Mouse (Mus musculus) limb, embryonic 15.5 days (tissue): ENCODE measurements at regions not wholly inside any gene's neighbourhood (a gene's known extent, or its start where the extent isn't known, plus 50 kb on each side); places are given as distances from the start of the nearest gene placed in this dataset.

Experiments
- ATAC-seq: fragments of 200-750 bp; cut with Nextera tagmentation; 2 replicates; pipeline ENCODE4 v1.8.0; 2017; ENCODE audit warnings: low read depth, moderate TSS enrichment; ENCODE audit not compliant: insufficient number of reproducible peaks, low FRiP score, low TSS enrichment
- H3K27ac ChIP-seq: fragments of 300-500 bp; sonication (generic); 2 replicates; pipeline ENCODE4 v1.5.1; 2015; ENCODE audit warnings: moderate library complexity, mild to moderate bottlenecking, inconsistent platforms
- H3K27me3 ChIP-seq: fragments of 300-500 bp; sonication (generic); 2 replicates; pipeline ENCODE4 v1.6.1; 2015; ENCODE audit warnings: inconsistent platforms
- H3K36me3 ChIP-seq: fragments of 300-500 bp; sonication (generic); 2 replicates; pipeline ENCODE4 v1.6.1; 2015; ENCODE audit warnings: inconsistent platforms
- H3K4me1 ChIP-seq: fragments of 300-500 bp; sonication (generic); 2 replicates; pipeline ENCODE4 v1.6.1; 2015; ENCODE audit warnings: inconsistent platforms
- H3K4me2 ChIP-seq: fragments of 300-500 bp; sonication (generic); 2 replicates; pipeline ENCODE4 v1.6.1; 2015; ENCODE audit warnings: mild to moderate bottlenecking, inconsistent platforms
- H3K4me3 ChIP-seq: fragments of 300-500 bp; sonication (generic); 2 replicates; pipeline ENCODE4 v1.5.1; 2015; ENCODE audit warnings: mild to moderate bottlenecking, inconsistent platforms
- H3K9ac ChIP-seq: fragments of 300-500 bp; sonication (generic); 2 replicates; pipeline ENCODE4 v1.6.1; 2015; ENCODE audit warnings: inconsistent platforms
- H3K9me3 ChIP-seq: fragments of 300-500 bp; sonication (generic); 2 replicates; pipeline ENCODE4 v1.6.1; 2016; ENCODE audit warnings: inconsistent platforms
- WGBS: fragments of 180-500 bp; shearing (Covaris S2); methylation state at CpG from one replicate; pipeline ENCODE4 v1.1.7; 2015; 5-methylcytosine and 5-hydroxymethylcytosine counted together

DNA sequence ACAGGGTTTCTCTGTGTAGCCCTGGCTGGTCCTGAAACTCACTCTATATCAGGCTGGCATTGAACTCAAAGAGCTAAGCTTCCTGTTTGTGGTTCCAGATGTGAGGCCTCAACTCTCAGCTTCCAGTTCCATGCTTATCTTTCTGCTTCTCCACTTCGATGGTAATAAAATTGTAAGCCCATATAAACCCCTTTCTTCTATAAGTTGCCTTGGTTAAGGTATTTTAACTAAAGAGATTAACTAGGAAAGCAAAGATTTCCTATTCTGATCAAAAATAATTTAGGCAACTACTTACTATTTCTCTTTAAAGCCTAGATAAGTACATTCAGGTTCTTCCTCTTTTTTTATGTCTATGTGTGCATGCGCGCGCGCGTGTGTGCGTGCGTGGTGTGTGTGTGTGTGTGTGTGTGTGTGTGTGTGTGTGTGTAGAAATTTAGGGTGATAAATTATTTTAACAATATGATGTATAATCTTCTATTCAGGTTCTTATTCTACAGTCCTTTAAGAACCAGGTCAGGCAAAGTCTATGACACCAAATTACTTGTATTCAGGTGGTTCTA lies 190.3 kb upstream of the Kbtbd8 start:
- Histone ChIP-seq H3K4me1 (no peaks in the 10 kb centered on the region), H3K36me3 (no peaks in the 10 kb centered on the region), H3K4me3 (no peak overlapping the region), H3K9ac (no peak overlapping the region), H3K4me2 (no peak overlapping the region), H3K27me3 (no peaks in the 10 kb centered on the region), H3K9me3 (no peaks in the 10 kb centered on the region), H3K27ac (no peak overlapping the region)
- 92% methylated on average over 8 of the region's 8 CpGs for WGBS
- no peak for ATAC-seq

DNA sequence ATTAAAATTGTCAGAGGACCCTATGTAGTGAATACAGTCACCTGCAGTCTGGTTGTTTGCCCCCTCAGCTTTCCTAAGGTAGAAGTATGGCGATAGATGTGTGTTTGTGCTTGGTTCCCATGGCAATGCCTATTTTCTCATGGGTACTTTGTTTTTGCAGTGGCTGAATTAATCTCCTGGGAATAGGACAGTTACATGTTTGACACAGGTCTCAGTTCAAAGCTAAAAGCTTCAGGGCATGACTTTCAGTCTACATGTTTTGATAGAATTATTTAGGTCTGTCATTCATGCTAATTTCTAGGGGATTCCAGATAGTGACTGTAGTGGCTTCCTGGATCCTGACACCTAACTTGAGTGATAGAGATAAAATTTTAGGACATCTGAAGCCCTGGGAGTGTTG lies 191.6 kb upstream of the Kbtbd8 start:
- H3K36me3 ChIP-seq, result no peaks in the 10 kb centered on the region
- no peak for ATAC-seq
- no peaks in the 10 kb centered on the region for H3K27me3 ChIP-seq
- H3K4me1 ChIP-seq, result no peaks in the 10 kb centered on the region
- 81% methylated on average over 1 of the region's 1 CpGs for WGBS
- no peak overlapping the region for H3K27ac ChIP-seq
- H3K9ac ChIP-seq, result no peak overlapping the region
- H3K9me3 ChIP-seq, result no peaks in the 10 kb centered on the region
- H3K4me2 ChIP-seq, result no peak overlapping the region
- H3K4me3 ChIP-seq, result no peak overlapping the region

DNA sequence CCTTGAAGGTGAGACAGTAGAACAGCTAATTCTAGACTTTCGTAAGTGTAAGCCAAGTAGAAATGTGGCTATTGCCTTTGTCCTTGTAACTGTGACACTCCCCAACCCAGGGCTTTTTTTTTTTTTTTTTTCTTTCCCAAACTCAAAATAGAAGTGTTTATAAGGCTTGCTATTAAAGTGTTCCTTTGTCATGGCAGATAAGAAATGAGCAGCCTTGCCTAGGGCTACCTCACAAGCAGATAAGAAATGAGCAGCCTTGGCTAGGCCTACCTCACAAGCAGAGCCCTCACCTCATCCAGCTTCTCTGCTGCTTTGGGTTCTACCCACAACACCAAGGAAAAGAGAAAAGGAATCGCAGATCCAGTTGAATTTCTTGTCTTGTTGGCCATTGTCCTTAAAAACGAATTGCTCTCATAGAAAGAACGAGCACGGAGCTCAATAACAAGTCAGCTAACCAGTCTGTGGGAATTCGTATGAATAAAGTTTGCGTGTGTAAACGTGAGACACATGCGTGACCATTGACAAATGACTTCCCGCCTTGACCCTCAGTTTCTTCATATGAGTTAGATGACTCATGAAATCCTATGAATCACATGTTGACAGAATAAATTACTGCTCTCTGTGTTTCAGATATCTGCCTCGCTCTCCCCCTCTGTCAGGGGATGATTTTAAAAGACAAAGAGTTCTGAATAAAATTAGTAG lies 192.6 kb upstream of the Kbtbd8 start:
- no peaks in the 10 kb centered on the region for H3K4me1 ChIP-seq
- no peaks in the 10 kb centered on the region for H3K9me3 ChIP-seq
- 90% methylated on average over 11 of the region's 11 CpGs for WGBS
- ATAC-seq, result no peak
- no peak overlapping the region for H3K4me2 ChIP-seq
- no peak overlapping the region for H3K9ac ChIP-seq
- H3K36me3 ChIP-seq, result no peaks in the 10 kb centered on the region
- no peak overlapping the region for H3K27ac ChIP-seq
- H3K4me3 ChIP-seq, result no peak overlapping the region
- no peaks in the 10 kb centered on the region for H3K27me3 ChIP-seq

DNA sequence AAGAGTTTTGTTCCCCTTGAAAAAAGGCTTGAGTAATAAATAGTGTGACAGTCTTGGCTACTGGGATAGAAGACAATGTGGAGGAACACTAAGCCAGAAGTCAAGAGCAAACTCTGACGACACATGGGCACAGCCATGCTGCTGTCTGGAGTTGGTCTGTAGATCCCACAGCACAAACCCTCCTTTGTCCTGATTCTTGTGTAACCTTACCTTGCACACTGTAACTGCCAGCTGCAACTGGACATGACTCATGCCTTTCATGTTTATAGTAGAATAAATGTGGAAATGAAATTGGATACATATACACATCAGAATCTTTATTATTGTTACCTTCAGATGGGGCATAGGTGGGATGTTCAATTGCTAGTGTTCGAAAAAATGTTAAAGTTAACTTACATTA lies 195.3 kb upstream of the Kbtbd8 start:
- WGBS, result 43% methylated on average over 2 of the region's 2 CpGs
- Histone ChIP-seq H3K36me3 (no peaks in the 10 kb centered on the region), H3K27me3 (no peaks in the 10 kb centered on the region), H3K4me2 (no peak overlapping the region), H3K9me3 (no peaks in the 10 kb centered on the region), H3K4me3 (no peak overlapping the region), H3K27ac (no peak overlapping the region; the same call in 1 of the 2 replicates), H3K9ac (no peak overlapping the region), H3K4me1 (no peaks in the 10 kb centered on the region)
- no peak for ATAC-seq

DNA sequence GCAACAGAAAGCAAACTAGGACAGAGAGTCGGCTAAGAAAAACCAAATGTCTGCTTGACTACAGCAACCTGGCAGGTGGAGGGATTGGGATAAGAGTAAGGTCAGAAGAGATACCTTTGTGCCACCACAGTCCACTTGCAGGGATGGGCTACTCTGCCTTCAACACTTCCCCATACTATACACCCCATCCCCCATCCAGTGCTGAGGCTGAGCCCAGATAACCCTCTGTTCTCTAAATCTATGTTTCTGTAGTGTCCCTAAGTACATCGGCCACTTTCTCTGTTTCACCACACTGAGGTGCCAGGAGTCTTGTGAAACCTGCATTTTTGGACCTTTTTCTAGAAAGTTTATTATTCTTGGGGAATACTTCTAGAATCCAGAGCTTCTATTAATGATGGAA lies 196.3 kb upstream of the Kbtbd8 start:
- H3K9me3 ChIP-seq, result no peaks in the 10 kb centered on the region
- no peak overlapping the region for H3K9ac ChIP-seq
- no peak overlapping the region for H3K4me2 ChIP-seq
- H3K27ac ChIP-seq, result no peak overlapping the region
- no peaks in the 10 kb centered on the region for H3K4me1 ChIP-seq
- H3K36me3 ChIP-seq, result no peaks in the 10 kb centered on the region
- 76% methylated on average over 2 of the region's 2 CpGs for WGBS
- ATAC-seq, result no peak
- no peak overlapping the region for H3K4me3 ChIP-seq
- H3K27me3 ChIP-seq, result no peaks in the 10 kb centered on the region

DNA sequence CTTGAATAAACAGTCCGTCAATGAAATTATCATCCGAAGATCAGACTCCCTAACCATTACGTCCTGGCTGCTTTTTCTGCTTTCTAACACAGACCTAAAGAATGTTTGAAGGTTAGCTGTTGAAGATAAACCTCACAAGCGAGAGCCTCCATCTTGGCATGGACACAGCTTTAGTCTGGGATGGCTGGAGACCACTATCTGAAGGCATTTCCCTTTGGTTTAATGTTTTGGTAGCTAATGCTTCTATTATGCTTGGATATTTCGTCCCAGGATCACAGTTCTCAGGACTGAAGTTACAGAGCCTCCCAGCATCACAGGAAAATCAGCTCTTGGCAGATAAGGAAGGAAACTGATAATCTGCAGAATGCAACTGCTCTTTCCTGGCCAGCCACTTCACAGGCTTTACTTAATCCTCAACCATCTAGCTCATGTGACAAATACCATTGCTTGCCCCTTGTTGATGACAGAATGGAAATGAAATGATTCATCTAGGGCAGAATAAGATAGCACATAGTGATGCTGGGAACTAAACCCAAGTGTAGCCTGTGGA lies 197.8 kb upstream of the Kbtbd8 start:
- Histone ChIP-seq H3K4me2 (no peak overlapping the region), H3K27ac (no peak overlapping the region), H3K9me3 (no peaks in the 10 kb centered on the region), H3K4me3 (no peak overlapping the region), H3K9ac (no peak overlapping the region), H3K36me3 (no peaks in the 10 kb centered on the region), H3K27me3 (no peaks in the 10 kb centered on the region), H3K4me1 (no peaks in the 10 kb centered on the region)
- WGBS, result 86% methylated on average over 5 of the region's 5 CpGs
- no peak for ATAC-seq

DNA sequence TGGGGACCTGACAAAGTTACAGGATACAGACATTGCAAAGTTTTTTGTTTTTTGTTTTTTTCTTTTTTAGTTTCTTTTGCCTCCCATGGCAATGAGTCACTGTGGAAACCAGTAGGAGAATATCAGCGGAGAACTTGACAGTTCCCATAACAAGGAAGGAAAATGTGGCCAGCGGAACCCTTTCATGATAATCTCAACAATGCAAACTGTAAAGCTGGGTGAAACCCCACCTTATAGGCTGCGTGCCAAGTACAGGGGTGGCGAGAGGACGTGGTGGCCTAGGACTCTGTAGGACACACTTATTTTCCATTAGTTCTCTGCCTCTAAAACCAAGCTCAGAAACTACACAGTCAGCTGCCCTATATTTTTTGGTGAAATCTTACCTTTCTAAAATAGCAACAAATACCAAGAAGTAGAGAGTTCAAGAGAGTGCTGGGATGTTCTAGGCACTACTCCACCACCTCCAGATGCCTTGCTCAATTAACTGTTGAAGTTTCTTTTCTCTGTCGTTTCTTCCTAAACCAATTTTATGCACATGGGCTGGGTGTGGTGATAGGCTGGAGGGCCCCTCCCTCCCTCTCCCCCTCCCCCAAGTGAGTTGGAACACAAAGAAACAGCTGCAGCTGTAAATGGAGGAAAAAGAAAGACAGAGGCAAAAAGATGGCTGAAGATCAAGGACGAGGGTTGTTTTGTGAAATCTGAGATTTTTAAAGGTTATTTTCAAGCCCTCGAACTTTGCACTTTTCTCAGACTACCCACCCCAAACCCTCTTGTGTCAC lies 201.0 kb upstream of the Kbtbd8 start:
- Histone ChIP-seq H3K4me2 (no peak overlapping the region), H3K4me3 (no peak overlapping the region), H3K27me3 (no peaks in the 10 kb centered on the region), H3K9ac (no peak overlapping the region), H3K9me3 (no peaks in the 10 kb centered on the region), H3K27ac (no peak overlapping the region), H3K4me1 (peaks cover 9% of the 10 kb centered on the region), H3K36me3 (no peaks in the 10 kb centered on the region)
- WGBS, result 49% methylated on average over 8 of the region's 8 CpGs
- no peak for ATAC-seq

DNA sequence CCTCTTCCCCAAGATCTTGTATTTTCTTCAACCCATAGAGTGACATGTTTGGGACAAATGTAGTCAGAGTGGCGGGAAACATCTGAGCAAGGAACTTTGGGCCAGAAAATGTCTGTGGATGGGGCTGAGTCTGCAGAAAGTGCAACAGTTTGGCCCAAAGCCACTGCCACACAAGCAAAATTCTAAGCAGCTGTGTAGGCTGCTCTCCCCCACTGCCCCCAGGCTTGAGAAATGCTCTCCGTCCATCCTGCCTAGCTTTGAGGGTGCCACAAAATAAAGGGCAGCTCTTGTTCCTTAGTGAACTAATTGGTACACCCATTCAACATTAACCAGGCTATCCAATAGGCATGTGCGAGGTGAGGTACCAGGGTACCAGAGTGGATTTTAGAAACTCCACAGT lies 205.2 kb upstream of the Kbtbd8 start:
- Histone ChIP-seq H3K27me3 (no peaks in the 10 kb centered on the region), H3K27ac (peak overlapping the region; percentile 61; the same call in 1 of the 2 replicates), H3K9me3 (no peaks in the 10 kb centered on the region), H3K9ac (no peak overlapping the region), H3K4me2 (no peak overlapping the region), H3K4me3 (no peak overlapping the region), H3K36me3 (no peaks in the 10 kb centered on the region), H3K4me1 (peaks cover 9% of the 10 kb centered on the region)
- ATAC-seq, result no peak
- 51% methylated on average over 3 of the region's 3 CpGs for WGBS

DNA sequence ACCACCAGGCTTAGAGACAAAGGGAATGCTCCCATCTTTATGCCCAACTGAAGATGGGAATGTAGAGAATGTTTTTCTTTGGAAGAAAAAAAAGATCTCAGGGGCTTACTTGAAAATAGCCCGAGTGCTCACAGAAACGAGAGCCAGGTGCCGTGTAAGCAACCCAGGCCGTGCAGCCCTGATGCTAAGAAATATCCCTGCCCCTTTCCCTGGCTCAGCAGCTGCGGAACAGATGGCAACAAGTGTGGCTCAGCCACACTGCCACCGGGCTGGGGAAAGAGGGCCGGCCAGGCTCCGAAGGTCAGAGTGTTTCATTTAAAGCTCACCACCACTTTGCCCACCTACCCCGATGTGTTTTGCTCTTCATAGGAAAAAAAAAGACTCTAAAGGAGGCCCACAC lies 205.7 kb upstream of the Kbtbd8 start:
- no peak overlapping the region for H3K4me3 ChIP-seq
- H3K9ac ChIP-seq, result no peak overlapping the region
- H3K27ac ChIP-seq, result peak overlapping the region; percentile 61
- WGBS, result 23% methylated on average over 9 of the region's 9 CpGs
- H3K36me3 ChIP-seq, result no peaks in the 10 kb centered on the region
- no peaks in the 10 kb centered on the region for H3K27me3 ChIP-seq
- no peaks in the 10 kb centered on the region for H3K9me3 ChIP-seq
- no peak for ATAC-seq
- H3K4me1 ChIP-seq, result peaks cover 9% of the 10 kb centered on the region
- no peak overlapping the region for H3K4me2 ChIP-seq

DNA sequence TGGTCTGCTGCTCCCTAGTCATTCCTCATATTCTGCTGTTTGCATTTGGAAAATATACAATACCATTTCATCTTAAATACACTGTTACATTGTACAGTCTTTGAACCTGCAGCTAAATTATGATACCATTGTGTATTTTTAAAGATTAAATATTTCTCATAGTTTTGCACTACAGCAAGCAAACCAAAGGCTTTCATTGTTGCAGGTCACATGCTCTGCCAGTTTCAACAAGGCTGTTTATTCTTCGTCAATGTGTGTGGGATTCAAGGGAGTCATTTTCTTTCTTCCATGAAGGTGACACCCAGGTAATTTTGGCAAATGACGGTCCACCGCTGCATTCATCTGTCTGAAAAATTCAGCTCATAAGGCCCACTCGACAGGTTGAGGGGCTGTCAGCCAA lies 200.9 kb upstream of the Lrig1 start:
- Histone ChIP-seq H3K36me3 (no peaks in the 10 kb centered on the region), H3K9ac (no peak overlapping the region), H3K4me2 (no peak overlapping the region), H3K27me3 (no peaks in the 10 kb centered on the region), H3K27ac (no peak overlapping the region), H3K4me3 (no peak overlapping the region), H3K4me1 (no peaks in the 10 kb centered on the region), H3K9me3 (no peaks in the 10 kb centered on the region)
- ATAC-seq, result no peak
- 62% methylated on average over 4 of the region's 4 CpGs for WGBS

DNA sequence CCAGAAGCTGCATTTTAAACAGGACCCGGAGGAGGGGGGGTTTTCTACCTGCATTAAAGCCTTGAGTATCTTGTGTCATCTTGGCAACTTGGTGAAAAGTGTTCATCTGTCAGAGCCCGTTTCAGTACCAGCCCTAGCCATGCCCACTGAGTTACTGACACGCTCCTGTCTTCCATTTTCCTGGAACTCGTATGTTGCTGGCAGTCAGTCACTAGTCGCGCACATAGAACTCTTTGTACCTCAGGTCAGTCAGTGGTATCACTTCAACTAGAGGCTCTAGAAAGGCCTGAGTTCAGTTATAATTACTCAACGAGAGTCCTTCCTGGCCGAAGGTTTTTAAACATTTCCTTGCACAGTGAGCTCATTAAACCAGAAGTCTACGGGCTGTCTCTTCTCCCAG lies 198.9 kb upstream of the Lrig1 start:
- H3K4me1 ChIP-seq, result no peaks in the 10 kb centered on the region
- no peak overlapping the region for H3K4me3 ChIP-seq
- no peaks in the 10 kb centered on the region for H3K36me3 ChIP-seq
- H3K27me3 ChIP-seq, result no peaks in the 10 kb centered on the region
- 73% methylated on average over 9 of the region's 9 CpGs for WGBS
- no peak overlapping the region for H3K4me2 ChIP-seq
- H3K9me3 ChIP-seq, result no peaks in the 10 kb centered on the region
- no peak overlapping the region for H3K9ac ChIP-seq
- no peak overlapping the region for H3K27ac ChIP-seq
- no peak for ATAC-seq

DNA sequence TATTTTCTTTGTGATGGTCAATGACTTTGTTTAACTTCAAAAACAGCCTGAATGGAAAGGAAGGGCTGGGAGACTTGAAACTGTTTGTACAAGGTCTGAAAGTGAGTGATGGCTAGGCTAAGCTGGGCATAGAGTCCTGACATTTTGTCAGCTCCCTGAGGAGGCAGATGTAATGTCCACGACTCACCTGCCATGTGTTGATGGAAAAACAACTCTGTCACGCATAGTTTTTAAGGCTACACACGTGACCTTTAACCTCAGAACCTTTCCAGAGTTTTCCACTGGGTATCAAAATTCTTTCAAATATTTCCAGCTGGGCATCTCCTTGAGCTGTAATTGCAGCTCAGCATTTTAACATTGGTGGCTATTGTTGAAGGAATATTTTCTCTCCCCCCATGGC lies 190.2 kb upstream of the Lrig1 start:
- Histone ChIP-seq H3K36me3 (no peaks in the 10 kb centered on the region), H3K4me1 (no peaks in the 10 kb centered on the region), H3K27ac (no peak overlapping the region), H3K4me3 (no peak overlapping the region), H3K4me2 (no peak overlapping the region), H3K27me3 (no peaks in the 10 kb centered on the region), H3K9ac (no peak overlapping the region), H3K9me3 (no peaks in the 10 kb centered on the region)
- WGBS, result 52% methylated on average over 3 of the region's 3 CpGs
- no peak for ATAC-seq
